Mouse (Mus musculus) C2C12 (cell line): ENCODE measurements at regions not wholly inside any gene's neighbourhood (a gene's known extent, or its start where the extent isn't known, plus 50 kb on each side); places are given as distances from the start of the nearest gene placed in this dataset.

Experiments used
- H3K27me3 ChIP-seq: one replicate; pipeline ENCODE4 v1.6.1; 2011; ENCODE audit not compliant: control insufficient read depth, insufficient read depth, insufficient read length
- H3K36me3 ChIP-seq: one replicate; pipeline ENCODE4 v1.6.1; 2011; ENCODE audit not compliant: control insufficient read depth, insufficient read depth
- H3K4me3 ChIP-seq: one replicate; pipeline ENCODE4 v1.5.1; 2011; ENCODE audit warnings: mild to moderate bottlenecking, control low read depth; ENCODE audit not compliant: poor library complexity, insufficient read depth, severe bottlenecking
- H3K79me2 ChIP-seq: one replicate; pipeline ENCODE4 v1.6.1; 2011; ENCODE audit not compliant: control insufficient read depth, insufficient read depth
- H3K79me3 ChIP-seq: one replicate; pipeline ENCODE4 v1.6.1; 2011; ENCODE audit warnings: low read depth, control low read depth
- H3ac ChIP-seq: one replicate; pipeline ENCODE3; 2011; ENCODE audit warnings: low read depth; ENCODE audit not compliant: control insufficient read depth, insufficient read length
- CEBPB ChIP-seq: IDR thresholded peaks from one replicate; pipeline ENCODE4 v1.6.1; 2011; ENCODE audit warnings: low read depth, mild to moderate bottlenecking, control low read depth, moderate library complexity
- CTCF ChIP-seq: IDR thresholded peaks from one replicate; pipeline ENCODE4 v1.5.1; 2011; ENCODE audit not compliant: control insufficient read depth, insufficient read depth, insufficient read length
- FOSL1 ChIP-seq: IDR thresholded peaks from one replicate; pipeline ENCODE4 v1.8.0; 2011; ENCODE audit warnings: mild to moderate bottlenecking, low read length; ENCODE audit not compliant: poor library complexity, insufficient read depth, severe bottlenecking
- MAX ChIP-seq: IDR thresholded peaks from one replicate; pipeline ENCODE4 v1.6.1; 2011; ENCODE audit warnings: mild to moderate bottlenecking, control low read depth
- MYOD1 ChIP-seq: IDR thresholded peaks from one replicate; pipeline ENCODE4 v1.6.1; 2011; ENCODE audit warnings: low read depth; ENCODE audit not compliant: control insufficient read depth, insufficient read length
- MYOG ChIP-seq: IDR thresholded peaks from one replicate; pipeline ENCODE4 v1.6.1; 2011; ENCODE audit not compliant: control insufficient read depth, insufficient read length; ENCODE audit errors: extremely low read depth
- USF1 ChIP-seq: IDR thresholded peaks from one replicate; pipeline ENCODE4 v1.6.1; 2011; ENCODE audit warnings: low read depth, mild to moderate bottlenecking, control low read depth, moderate library complexity

DNA sequence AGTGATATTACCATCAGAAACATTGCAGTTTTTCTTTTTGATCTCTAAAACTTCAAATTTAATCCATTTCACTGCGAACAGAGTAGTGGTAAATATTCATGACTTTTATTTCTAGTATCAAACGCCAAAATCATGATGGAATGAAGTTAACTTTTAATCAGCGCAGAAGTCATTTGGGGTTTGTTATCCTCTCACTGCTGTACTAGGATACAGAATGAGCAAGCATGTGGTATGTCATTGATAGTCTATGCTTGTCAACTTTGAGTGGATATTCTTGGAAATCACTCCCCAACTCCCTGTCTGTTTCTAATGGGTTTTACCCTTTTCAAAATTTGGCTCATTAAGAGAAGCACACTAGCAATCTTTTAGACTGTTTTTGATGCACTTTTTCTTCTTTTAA lies 464.9 kb downstream of the Bckdhb start:
- H3K79me3 ChIP-seq = no peaks in the 10 kb centered on the region
- H3K4me3 ChIP-seq = no peak overlapping the region
- H3K36me3 ChIP-seq = no peaks in the 10 kb centered on the region
- H3K27me3 ChIP-seq = no peaks in the 10 kb centered on the region
- H3K79me2 ChIP-seq = no peaks in the 10 kb centered on the region
- TF ChIP-seq MAX = no peak
- TF ChIP-seq USF1 = no peak
- TF ChIP-seq FOSL1 = no peak
- TF ChIP-seq CEBPB = no peak
- no peak for TF ChIP-seq MYOG
- TF ChIP-seq MYOD1 = no peak
- no peak for TF ChIP-seq CTCF
- H3ac ChIP-seq = no peak overlapping the region

DNA sequence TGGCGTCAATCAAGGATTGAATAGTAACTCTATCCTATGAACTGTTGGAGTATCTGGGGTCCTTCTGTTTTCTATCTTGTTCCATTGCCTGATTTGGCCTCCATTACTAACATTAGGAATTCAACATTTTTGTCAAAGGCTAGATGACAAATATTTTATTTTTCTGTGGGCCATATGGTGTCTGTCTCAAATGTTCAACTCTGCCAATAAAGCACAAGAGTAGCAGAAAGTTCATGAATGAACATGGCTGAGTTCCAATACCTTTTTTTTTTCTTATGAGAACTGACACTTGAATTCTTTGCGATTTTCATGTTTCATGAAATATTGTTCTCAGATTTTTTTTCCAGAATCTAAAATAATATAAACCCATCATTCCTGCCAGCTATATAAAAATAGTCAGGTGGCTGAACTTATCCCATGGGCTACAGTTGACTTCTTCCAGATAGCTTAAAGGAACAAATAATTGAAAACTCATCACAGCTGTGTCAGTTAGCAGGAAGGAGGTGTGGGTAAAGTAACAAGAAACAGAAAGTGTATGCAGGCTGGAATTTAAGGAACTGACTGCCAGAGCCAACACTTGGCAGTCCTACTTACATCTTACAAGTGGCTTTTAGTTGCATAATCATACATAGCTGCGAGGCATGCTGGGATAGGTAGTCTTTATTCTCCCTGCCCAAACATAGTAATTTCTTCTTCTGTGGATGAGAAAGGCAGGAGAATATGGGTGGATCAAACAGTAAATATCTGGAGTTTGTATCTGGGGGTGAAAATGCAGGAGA lies 469.8 kb downstream of the Bckdhb start:
- H3K79me3 ChIP-seq = no peaks in the 10 kb centered on the region
- no peak overlapping the region for H3ac ChIP-seq
- H3K27me3 ChIP-seq = no peaks in the 10 kb centered on the region
- TF ChIP-seq CEBPB = no peak
- no peak for TF ChIP-seq CTCF
- TF ChIP-seq MYOG = no peak
- no peak for TF ChIP-seq MAX
- no peak for TF ChIP-seq MYOD1
- no peak for TF ChIP-seq USF1
- no peak for TF ChIP-seq FOSL1
- no peak overlapping the region for H3K4me3 ChIP-seq
- no peaks in the 10 kb centered on the region for H3K36me3 ChIP-seq
- no peaks in the 10 kb centered on the region for H3K79me2 ChIP-seq

DNA sequence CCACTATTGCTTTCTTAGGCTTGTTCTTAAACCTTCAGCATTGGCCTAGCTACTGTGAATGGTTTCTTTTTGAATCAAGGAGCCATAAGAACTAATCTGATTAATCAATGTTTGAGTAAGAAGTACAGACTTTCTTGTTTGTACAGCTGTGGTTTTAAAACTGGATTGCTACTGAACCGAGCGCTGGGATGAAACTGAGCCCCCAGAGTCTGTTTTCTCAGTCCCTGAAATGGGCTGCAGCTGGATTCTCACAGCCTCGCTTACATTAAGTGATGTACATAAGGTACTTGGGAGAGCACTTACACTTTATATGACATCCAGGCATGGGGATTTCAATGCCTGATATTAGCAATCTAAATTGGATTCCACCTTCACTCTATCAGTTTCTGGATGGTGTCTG lies 474.5 kb downstream of the Bckdhb start:
- Histone ChIP-seq H3ac (no peak overlapping the region), H3K4me3 (no peak overlapping the region), H3K79me2 (no peaks in the 10 kb centered on the region), H3K79me3 (no peaks in the 10 kb centered on the region), H3K27me3 (no peaks in the 10 kb centered on the region), H3K36me3 (no peaks in the 10 kb centered on the region)
- TF ChIP-seq USF1 = no peak

DNA sequence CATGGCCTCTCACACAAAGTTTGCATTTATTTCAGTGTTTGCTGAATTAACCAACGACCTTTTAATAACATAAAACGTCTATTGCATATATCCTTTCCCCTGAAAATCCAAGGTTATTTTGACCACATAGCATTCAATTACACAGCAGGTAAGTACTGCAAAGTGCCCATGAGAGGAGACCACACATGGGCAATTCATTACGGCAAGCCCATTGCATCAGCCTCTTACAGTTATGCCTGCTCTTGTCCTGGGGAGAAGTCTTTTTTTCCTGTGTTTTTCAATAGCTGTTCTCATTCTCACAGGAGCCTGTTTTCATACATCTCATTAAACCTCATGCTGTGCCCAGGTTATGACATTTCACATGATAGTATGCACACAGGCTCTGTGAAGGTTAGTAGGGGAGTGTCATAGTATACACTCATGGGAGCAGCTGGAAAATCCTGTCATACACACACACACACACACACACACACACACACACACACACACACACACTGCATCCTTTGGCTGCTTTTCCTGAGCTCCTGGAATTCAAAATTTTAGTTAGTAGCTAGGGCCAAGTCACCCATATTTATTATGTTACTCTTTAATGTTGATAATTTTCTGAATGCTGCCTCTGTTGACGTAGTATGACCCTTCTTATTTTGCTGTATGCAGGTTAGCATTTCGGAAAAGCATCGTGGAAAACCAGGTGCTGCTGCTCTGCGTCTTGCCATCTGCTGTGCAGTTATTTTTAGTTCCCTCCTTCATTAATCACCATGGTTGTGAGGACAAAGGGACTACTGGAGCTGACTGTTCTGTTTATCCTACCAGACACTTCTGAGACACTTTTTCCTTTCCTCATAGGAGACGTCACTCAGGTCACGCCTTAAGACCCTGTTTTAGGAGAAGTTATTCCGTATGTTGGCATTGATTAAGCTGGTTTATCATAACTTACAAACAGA lies 483.6 kb downstream of the Bckdhb start:
- Histone ChIP-seq H3K79me2 (no peaks in the 10 kb centered on the region), H3K36me3 (no peaks in the 10 kb centered on the region), H3K4me3 (no peak overlapping the region), H3ac (no peak overlapping the region), H3K27me3 (no peaks in the 10 kb centered on the region), H3K79me3 (no peaks in the 10 kb centered on the region)
- no peak for TF ChIP-seq FOSL1
- no peak for TF ChIP-seq MYOG
- TF ChIP-seq MYOD1 = no peak
- TF ChIP-seq USF1 = no peak
- no peak for TF ChIP-seq MAX
- TF ChIP-seq CTCF = no peak
- TF ChIP-seq CEBPB = no peak
